Mouse (Mus musculus): ENCODE results near the gene Crybb1.

The Crybb1 gene

DNA sequence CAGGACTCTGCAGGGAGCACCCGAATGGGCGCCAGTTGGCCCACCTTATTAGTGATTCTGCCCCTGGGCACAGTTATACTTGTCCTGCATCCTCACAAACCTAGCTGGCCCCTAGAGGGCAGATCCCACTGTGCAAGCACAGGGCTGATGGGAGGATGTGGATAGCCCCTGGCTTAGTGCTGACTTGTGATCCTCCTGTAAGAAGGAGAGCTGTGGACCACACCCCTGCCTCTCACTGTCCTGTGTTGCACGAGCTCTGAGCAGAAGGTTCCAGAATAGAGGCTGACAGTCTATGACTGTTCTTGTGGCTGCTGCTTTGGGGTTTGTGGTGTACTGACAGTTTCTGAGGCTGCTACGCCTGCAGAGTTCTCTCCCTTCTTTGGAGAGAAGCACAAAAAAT, 46.1 kb downstream of the Crybb1 start:
- no peak for DNase-seq (ENCODE audit: low spot score in 2 of 2)

- DNase-seq (ENCODE audit: low spot score in 2 of 2), result no peak
These were observed 46.7 kb downstream of the Crybb1 start for GRCm38 (mm10) chr5:112302310-112302709.

- DNase-seq (ENCODE audit: low spot score in 2 of 2), result no peak
These were observed 50.2 kb downstream of the Crybb1 start for GRCm38 (mm10) chr5:112305842-112306241.

- no peak for DNase-seq (ENCODE audit: low spot score in 2 of 2)
These were observed 57.7 kb downstream of the Crybb1 start for GRCm38 (mm10) chr5:112313222-112313885.

DNA sequence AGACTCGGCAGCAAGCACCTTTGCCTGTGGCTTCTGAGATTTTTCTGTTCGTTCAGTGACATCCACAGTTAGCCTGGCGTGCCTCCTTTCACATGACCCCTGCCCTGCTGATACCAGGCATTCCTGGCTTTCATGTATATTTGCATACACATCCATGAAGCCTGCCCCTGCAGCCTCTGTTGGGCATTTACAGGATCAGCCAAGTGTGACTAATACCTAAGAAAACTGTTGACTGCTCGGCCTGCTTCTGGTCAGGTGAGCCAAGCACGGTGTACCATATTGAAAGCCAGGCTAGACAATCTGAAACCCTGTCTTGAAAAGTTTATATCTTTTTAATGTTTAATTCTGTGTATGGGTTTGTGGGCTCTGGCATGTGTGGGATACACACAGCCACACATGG, 60.9 kb downstream of the Crybb1 start:
- no peak for DNase-seq (ENCODE audit: low spot score in 2 of 2)

GRCm38 (mm10) chr5:112317328-112317727, 61.7 kb downstream of the Crybb1 start:
- DNase-seq (ENCODE audit: low spot score in 2 of 2), result no peak

Data from thymus, postnatal 10 days (tissue).